Mouse (Mus musculus) adrenal gland, adult 18-20 months (tissue): ENCODE measurements around the gene Prpf6. TPM values are rescaled to one million over a fixed set of nuclear protein-coding genes. Genes with fewer than 3 reads are reported as not detected.
A peak's percentile ranks its signal among the peaks of the same experiment; 100 is the strongest.

Experiments used
- DNase-seq, 2 experiments: peaks; one replicate each; pipeline ENCODE4 v3.0.0; 2021 to 2022; ENCODE audit warnings: low spot score in 2 of 2
- total RNA-seq, 2 experiments: library from RNA; stranded (reverse); gene quantifications; 1 replicate in 1 of 2; 2 replicates in 1 of 2; pipeline ENCODE4 v1.2.3; 2021

Prpf6 gene
- total RNA-seq, 2 experiments from 2014 or later: 60.6 to 65.2 TPM

DNA sequence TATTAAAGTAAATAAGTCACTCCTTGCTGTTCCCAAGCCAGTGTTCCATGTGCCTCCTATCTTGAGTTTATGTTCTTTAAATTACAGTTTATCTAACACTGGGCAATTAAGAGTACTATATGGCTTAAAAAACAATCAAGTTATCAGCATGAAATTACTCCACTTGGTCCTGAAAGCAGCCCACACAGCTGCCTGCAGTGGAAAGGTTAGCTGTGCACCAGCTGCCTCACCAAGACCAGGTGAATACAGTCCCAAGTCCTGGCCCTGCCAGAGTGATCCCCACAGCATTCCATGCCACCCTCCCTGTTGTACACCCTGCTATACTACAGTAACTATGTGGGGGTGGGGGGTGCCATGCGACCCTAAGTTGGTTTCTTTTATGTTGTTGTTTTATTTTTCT is 61.9 kb downstream of the Prpf6 start:
- no peak for DNase-seq

DNA sequence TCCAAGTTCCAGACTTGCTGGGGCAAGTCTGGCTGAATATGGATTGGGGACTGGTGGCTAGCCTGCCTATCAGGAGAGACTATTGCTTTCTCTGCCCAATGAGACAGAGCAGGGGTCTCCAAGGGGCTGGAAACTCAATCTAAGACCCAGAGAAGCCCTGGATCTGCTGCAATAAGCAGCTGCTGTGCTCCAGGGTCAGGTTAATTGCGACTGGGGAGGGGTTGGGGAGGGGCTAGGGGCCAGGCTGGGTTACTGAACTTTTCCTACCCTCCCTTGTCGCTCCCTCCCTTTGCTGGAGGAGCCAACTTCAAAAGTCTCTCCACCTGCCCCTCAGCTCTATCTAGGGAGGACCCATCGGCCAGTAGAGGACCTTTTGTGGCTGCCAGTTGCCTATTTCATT is 65.1 kb downstream of the Prpf6 start, which contains the start of gene Gm29797:
TSS of gene Gm29797 (plus strand) at position 301 of the 400 bp plus-strand sequence.
- no peak for DNase-seq

GRCm38 (mm10) chr2:181657441-181657840 is 65.8 kb downstream of the Prpf6 start:
- no peak for DNase-seq

DNA sequence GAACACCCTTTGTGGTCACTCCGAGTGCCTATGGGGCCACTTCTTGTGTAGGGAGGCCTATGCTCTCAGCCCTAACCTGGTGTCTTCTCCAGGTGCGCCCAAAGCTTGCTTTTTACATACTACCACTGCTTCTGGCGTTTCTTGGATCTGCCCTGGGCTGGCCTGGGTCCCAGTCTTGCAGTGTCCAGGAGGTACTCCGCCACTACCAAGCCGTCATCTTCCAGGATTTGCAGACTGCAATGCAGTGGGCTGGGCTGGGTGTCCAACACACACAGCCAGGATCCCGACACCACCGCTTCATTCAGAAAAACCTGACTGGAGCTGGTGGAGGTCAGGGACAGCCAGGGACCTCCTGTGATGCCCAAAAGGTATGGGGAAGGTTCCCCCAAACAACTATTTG is 66.9 kb downstream of the Prpf6 start:
- no peak for DNase-seq

DNA sequence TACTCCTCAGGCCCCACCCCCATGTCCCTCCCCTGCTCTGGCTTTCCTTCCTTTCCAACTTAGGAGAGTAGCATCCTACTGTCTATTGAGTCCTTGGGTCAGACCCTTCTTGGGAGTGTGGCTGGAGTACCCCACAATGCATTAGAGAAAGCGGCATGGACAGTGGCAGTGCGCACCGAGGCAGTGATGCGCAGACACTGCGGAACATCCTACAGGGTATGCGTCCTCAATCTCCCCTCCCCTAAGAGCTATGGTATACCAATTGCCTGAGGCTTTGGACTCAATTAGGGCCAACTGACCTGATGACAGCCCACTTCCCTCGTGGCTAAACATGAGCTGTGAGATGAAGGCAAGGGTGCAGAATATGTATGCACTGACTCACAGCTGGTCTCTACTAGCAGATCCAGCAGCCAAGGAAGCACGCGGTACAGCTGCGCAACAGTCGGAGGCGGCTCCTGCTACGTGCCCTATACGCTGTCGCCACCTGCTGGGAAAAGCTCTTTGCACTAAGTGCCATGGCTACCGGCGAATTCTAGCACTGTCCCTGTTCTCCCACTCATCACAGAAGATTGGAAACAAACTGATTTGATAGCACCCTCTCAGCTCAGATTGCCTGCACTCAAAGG is 67.4 kb downstream of the Prpf6 start:
- peak; percentile 52 to 65 for DNase-seq

DNA sequence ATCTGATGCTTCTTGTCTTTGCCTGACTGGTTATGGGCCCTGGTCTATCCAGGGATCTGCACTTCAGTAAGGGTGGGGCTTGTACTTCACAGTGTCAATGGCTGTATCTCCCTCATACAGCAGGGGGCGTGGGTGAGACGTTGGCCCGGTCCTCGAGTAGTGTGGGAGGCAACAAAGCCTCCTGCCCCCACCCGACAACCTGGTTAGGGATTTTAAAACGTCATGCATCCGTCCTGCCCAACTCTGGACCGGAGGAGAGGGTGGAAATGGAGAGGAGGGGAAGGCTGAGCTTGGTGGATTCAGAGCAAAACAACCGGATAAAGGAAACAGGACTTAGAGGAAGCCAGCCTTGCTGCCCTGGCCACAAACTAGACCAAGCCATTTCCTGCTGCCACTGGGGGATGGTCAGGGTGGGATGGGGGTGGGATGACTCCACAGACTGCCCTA is 68.0 kb downstream of the Prpf6 start:
- peak; percentile 73 to 81 for DNase-seq

GRCm38 (mm10) chr2:181662620-181663297 is 71.1 kb downstream of the Prpf6 start:
- no peak for DNase-seq

DNA sequence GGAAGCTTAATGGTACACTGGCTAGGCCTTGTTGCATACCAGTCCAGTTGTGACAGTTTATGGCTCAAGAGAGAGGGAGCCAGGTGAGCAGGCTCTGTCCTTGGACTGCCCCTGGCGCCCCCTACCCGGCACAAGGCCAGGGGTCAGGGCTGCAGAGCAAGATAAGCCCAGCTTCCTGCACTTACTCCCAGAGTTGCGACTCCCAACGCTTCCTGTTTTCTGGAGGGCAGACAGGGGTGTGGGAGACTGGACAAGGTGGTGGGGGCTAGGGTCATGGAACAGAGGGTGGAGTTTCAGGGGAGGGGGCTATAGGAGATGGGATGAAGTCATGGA is 71.6 kb downstream of the Prpf6 start:
- peak; percentile 37 to 65 for DNase-seq

DNA sequence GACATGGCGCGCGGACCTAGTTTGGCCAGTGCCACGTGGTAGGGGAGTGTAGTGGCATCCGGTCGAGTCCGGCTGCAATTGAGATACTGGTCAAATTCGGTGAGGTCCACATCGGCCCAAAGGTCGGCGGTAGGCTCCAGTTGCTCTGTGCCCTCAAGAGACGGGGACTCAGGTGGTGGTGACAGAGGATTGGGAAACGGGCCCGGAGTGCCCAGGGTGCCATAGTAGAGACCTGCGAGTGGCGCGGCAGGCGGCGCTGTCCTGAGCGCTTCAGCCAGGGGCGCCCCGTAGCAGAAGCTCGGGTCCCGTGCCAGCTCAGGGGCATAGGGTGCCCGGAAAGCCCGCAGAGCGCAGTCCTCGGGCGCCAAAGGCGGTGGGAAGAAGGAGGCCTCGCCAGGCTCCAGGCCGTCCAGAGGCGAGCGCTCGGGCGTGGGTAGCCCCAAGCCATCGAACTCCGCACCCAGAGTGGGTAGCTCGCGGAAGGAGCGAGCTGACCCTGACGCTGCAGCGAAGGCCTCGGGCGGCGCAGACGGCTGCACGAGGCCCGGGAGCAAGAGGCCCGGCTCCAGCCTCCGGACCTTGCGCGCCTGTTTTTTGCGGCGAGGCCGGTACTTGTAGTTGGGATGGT is 78.7 kb downstream of the Prpf6 start:
- DNase-seq: peak in 1 of 2 experiments; percentile 22

DNA sequence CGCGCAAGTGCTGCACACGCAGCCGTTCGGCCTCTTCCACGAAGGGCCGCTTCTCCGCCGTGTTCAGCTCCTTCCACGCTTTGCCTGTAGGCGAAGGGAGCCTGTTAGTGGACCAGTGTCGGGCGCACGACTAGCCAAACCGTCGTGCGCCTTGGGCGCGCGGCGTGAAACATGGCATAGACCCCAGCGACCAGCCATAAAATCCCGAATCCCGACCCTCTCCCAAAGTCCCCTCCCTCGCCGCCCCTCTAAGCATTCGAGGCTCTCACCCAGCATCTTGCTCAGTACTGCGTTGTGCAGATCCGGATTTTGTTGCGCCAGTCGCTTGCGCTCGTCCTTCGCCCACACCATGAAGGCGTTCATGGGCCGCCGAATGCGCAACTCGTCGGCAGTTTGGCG is 79.2 kb downstream of the Prpf6 start:
- no peak for DNase-seq

- peak; percentile 41 to 68 for DNase-seq
Observed at GRCm38 (mm10) chr2:181671326-181671725, 79.7 kb downstream of the Prpf6 start, which contains the start of gene Sox18. TSS of gene Sox18 (minus strand) at chr2:181671640.

DNA sequence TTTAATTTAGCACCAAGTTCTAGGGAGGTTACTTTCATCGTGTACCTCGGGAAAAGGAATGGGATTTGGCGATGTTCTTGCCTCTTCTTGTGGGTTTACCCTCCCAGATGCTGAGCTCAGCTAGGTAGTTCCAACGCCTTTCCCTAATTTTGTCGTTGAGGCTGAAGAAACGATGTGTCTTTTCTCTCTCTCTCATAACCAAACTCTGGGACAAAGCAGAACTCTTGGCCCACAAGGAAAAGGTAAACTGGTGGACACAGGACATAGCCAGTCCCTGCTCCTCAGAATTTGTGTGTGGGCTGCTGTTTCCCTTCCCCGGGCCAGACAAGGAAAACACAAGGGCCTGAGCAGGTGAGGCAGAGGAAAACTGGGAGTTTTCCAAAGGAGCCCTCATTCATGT is 80.3 kb downstream of the Prpf6 start:
- no peak for DNase-seq

DNA sequence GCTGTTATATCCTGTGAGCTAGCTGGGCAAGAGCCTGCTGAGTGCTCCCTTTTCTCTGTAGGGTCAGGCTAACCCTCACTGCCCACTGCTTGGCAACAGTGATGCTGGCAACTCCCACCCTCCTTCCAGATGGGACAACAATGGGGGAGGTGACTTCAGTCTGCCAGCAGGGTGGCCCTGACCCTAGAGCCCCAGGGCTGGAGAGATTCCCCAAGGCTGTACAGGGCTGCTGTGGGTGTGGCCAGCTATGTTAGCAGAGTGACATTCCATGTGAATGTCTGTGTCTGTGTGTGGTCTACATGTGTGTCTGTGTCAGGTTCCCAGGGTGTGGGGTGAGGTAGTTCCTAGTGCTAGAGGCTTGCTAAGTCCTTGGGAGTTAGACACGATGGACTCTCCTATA is 81.8 kb downstream of the Prpf6 start:
- DNase-seq: peak in 1 of 2 experiments; percentile 34

DNA sequence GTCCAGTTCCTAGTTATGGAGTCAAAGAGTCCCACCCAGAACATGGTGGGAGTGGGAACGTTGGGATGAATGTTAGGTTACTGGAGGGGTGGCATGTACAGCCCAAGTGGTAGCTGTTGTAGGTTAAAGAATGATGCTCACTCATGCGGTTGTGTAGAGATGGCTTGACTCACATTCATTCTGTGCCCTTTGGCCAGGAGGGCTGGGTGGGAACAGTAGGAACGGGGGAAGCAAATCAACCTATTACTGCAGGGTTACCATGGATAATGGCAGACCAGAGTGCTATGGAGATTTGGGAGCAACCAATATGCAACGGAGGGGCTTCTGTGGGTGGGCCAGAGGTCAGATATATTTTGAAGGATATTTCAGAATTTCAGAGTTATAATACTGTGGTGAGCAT is 83.3 kb downstream of the Prpf6 start:
- DNase-seq: no peak

- DNase-seq: peak; percentile 57 to 66
Observed at GRCm38 (mm10) chr2:181675454-181675853, 83.8 kb downstream of the Prpf6 start.

DNA sequence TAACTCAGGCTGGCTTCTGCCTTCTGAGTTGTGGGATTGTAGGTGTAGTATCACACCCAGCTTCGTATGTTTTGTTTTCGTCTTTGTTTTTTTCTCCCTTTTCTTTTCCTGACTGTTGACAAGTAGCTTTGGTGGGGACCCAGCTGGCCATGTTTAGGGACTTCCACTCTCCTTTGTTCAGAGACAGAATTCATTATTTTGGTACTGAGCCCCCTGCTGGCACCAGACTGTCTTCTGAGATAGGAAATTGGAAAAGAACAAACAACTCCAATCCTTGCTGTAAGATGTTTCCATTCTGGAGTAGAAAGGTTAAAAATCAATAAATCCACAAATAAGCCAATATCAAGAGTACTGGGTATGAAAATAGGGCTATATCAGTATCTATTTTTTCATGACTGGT is 84.8 kb downstream of the Prpf6 start:
- DNase-seq: no peak

DNA sequence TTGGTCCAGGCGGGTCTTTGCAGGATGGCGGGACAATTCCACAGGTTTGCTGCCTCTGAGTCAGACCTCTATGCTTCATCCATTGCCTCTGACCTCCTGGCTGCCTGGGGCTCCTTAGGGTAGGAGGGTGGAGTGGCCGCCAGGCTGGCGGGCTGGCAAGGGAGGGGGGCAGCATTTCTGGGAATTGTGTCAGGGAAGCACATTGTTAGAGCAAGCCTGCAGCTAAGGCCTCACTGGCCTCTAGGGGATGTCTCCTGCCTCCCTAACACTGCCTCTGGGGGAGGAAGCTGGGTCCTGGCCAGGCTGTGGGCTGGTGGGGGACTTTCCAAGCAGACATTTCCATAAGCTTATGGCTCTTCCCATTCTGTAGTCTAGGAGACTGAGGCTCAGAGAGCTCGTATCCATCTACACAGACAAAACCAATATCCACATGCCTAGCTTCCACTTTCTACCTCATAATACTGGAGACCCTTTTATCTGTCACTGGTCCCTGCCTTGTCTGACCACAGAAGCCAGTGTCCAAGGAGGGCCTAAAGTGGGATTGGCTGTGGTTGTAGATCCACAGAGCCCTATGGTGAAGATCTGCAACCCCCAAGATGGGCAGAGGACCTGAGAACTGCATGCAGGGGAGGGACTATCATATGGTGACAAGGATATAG is 85.6 kb downstream of the Prpf6 start:
- no peak for DNase-seq

GRCm38 (mm10) chr2:181677755-181678098 is 86.1 kb downstream of the Prpf6 start:
- DNase-seq: no peak

- DNase-seq: peak; percentile 60 to 65
Observed at GRCm38 (mm10) chr2:181678780-181679179, 87.1 kb downstream of the Prpf6 start.

GRCm38 (mm10) chr2:181679951-181680715 is 88.5 kb downstream of the Prpf6 start, which contains the start of gene Tcea2:
TSS of gene Tcea2 (plus strand) at chr2:181680310.
- DNase-seq: peak; percentile 65 to 72

- no peak for DNase-seq
Observed at GRCm38 (mm10) chr2:181680716-181681117, 89.0 kb downstream of the Prpf6 start.
